Mouse (Mus musculus) mesoderm, embryonic 11.5 days (tissue): ENCODE data around the gene Hoxa10.

Experiments
- DNase-seq: peaks from one replicate; pipeline ENCODE4 v3.0.0-alpha.2; 2012; ENCODE audit warnings: low read depth, low spot score

The Hoxa10 gene

DNA sequence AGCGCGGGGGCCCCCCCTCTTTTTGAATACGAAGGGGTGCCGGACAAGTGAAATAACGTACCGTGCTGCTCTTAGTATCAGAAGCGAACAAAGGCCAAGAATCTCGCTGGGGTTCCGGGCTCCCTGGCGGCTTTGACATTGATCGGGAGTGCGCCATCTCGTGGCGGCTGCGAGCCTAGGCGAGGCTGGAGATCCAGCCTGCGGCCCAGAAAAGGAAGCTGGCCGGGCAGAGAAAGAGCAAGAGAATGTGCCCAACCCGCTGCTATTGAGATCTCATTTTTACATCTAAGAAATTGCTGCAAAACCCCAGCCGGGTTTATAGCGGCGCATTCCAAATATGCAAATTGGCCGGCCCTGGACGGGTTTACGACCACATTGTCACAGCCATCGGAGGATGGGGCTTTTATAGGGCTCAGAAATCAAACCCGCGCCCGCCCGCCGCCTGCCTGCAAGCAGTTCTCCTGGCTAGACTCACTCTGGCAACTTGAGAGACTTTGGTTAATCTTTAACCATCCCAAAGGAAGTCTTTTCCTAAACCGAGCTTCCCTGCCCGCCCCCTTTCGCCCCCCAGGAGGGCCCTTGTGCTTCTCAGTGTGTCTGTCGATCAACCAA lies at the start of gene Hoxa10:
Gene Hoxa10, minus strand, starts transcription at position 466 of the 612 bp plus-strand sequence.
- peak; percentile 94 for DNase-seq

DNA sequence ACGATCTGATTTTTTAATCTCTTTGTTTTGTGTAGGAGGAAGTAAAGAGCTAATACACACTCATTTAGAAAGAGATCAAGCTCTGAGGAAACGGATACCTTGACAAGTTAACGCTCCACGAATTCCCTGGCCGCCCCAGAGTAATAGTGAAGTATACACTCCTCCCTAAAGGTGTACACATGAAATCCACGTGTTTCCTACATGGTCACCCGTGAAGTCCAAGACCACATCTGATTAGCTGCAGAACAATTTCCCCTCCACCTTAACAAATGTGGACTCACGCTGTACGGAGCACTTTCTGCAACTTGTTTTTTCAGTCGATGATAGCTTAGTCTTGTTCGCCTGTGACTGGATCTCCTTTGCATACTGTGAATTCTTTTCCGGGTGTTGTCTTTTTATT lies 49.5 kb upstream of the Hoxa10 start:
- DNase-seq = no peak

DNA sequence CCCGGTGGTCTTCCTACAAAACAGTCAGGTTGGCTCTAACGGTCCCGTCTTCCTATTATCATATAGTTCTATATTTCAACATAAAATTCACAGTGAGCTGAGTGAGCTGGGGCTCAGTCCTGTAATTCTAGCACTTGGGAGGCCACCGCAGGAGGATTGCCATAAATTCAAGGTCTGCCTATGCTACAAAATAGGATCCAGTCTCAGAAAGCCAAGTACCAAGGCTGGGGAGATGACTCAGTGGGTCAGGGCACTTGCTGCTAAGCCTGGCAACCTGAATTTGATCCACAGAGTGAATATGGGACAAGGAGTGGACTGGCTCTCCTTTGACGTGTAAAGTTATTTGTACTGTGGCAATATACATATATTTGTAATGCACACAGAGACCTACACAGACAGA lies 43.2 kb upstream of the Hoxa10 start:
- no peak for DNase-seq

DNA sequence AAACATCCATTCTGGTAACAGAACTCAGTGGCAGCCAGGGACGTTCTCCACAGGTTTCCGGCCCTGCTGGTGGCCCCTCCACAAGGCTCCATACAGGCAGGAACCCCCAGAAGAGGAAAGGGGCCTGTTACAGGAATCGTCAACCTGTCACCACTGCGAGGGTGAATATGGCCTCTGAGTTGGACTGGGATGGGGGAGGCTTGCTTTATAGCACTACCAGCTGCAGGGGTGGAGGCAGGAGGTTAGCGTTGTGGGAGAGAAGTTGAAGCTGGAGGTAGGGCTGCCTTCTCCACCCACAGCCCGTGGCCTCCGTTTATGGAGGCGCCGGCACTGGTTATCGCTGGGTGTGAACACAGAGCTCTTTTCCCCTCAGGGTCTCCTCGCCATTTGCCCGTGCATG lies 40.4 kb upstream of the Hoxa10 start:
- DNase-seq = no peak

DNA sequence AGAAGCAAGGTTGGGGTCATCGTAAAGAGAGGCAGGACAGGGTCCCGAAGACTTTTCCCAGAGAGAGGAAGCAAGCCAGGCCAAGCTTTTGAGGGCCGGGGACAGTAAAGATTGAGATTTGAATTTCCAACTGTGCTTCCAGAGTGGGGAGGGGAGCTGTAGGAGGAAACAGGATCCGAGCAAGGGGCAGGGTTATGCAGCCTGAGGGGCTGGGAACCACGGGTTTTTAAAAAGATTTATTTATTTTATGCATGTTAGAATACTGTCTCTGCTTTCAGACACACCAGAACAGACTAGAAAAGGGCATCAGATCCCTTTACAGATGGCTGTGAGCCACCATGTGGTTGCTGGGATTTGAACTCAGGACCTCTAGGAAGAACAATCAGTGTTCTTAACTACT lies 36.3 kb upstream of the Hoxa10 start:
- no peak for DNase-seq

DNA sequence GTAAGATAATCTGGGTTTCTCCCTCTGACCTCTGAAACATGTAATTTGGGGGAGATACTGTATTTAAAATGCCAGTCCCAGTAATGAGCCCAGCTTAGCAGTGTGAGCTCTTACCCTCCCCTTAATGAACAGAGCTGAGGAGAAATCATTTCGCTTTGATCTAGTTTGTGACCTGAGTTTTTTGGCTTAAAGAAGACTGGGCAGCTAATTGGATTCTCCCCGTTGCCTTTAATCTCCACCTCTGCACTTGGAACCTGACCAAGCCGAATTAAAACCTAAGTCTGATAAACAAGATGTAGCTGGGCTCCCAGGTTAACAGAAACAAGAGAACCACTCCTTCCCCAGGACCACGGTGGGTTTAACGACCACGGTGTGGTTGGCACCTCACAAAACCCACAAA lies 35.7 kb upstream of the Hoxa10 start:
- no peak for DNase-seq

DNA sequence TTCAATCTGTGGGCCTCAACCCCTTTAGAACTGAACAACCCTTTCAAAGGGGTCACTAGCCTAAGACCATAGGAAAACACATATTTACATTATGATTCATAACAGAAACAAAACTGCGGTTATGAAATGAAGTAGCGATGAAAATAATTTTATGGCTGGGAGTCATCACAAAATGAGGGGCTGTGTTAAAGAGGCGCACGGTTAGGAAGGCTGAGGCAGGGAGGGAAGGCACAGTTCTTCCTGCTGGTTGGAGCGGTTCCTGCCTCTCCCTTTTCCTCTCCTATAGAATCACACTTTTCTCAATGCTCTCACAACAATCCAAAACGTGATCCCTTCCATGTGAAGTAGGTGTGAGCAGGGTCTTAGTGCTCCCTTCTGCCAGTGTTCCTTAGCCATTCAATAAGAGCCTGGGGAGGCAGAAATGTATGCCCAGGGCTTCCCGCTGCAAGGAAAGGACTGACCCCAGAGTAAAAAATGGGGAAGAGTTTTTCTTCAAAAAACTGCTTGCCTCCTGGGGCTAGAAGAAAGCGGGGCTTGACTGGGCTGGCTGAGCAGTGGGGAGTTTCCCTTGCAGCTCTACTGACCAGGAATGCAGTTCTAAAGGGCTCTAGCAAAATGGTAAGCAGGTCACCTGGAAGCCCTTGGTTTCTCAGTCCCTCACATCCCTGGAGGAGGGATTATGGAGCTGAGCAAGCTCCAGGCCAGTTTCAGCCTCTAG lies 35.1 kb upstream of the Hoxa10 start:
- no peak for DNase-seq

DNA sequence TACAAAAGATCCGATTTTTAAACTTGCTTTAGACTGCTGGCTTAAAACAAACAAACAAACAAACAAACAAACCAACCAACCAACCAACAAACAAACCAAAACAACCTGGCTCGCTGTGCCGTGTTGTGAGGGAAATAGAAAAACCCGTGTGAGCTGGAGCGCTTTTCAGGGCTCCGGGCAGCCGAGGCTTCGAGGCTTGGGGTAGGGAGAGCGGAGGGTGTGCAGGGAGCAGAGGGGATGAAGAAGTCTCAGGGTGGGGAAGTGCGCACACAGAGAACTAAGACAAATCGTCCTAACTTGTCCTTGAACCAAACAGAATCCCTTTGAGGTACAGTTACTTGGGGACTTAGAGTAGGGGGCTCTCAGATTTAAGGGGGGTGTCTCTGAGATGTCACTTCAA lies 33.9 kb upstream of the Hoxa10 start:
- DNase-seq = no peak

DNA sequence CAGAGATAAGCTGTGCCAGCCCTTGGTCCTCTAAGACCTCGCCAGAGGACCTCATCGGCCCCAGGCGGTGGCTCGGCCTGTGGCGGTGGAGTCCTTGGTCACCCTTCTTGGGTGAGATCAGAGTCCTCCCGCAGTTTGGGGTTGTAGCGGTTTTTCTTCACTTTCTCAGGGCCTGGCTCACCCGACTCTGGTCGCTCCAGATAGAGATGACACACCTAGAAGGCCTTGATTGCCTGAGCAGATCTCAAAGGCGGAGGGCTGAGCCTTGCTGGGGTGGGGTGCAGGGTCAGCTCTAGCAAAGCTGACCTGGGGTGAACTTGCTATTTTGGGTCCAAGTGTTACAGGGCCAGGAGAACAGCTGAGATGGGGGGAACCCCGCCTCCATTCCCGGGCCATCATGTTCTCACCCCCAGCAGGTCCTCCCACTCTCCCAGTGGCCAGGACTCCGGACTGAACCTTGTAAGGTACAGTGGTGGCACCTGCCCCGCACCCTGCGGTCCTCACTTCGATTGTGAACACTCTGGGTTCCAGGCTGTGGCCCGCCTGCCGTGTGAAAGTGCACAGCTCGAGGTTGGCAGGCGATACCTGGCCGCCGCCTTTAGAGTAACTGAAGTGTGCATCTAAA lies 33.1 kb upstream of the Hoxa10 start:
- no peak for DNase-seq

DNA sequence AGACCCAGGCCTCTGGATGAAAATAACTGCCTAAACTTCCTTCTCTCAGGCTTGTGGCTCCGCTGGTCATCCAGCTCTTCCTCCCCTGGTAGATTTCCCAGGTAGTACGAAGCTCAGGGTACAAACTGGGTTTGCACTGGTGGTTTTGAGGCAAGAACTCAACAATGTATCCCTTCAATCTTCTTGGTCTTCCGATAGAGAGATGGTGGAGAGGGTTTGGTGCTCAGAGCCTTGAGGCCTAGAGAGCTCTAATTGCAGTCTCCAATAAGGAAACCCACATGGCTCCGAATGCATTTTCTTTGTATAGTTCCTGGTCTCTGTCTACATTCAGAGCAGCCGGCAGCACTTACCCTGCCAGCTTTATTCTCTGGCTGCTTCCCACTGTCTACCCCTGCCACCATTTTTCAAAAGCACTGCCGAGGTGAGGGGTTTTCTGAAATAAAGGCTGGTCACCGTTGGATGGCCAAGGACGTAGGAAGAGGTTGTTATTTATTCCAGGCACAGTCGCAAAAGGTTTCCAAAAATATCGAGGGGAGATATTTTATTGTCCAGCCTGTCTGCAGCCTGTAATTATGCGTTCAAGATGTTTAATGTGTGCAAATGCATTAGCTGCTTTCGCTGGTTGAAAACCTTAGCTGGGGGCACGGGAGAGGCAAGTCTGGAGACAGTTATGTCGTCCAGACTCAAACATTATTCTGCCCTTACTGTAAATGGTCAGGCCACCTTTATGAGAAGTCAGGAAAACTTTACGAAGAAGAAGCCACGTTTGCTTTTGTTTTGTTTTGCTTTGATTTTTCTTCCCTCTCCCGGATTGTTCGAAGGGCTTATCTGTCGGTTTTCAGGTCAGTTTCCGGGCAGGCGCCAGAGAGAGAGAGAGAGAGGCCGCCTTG lies 32.4 kb upstream of the Hoxa10 start:
- DNase-seq = no peak

DNA sequence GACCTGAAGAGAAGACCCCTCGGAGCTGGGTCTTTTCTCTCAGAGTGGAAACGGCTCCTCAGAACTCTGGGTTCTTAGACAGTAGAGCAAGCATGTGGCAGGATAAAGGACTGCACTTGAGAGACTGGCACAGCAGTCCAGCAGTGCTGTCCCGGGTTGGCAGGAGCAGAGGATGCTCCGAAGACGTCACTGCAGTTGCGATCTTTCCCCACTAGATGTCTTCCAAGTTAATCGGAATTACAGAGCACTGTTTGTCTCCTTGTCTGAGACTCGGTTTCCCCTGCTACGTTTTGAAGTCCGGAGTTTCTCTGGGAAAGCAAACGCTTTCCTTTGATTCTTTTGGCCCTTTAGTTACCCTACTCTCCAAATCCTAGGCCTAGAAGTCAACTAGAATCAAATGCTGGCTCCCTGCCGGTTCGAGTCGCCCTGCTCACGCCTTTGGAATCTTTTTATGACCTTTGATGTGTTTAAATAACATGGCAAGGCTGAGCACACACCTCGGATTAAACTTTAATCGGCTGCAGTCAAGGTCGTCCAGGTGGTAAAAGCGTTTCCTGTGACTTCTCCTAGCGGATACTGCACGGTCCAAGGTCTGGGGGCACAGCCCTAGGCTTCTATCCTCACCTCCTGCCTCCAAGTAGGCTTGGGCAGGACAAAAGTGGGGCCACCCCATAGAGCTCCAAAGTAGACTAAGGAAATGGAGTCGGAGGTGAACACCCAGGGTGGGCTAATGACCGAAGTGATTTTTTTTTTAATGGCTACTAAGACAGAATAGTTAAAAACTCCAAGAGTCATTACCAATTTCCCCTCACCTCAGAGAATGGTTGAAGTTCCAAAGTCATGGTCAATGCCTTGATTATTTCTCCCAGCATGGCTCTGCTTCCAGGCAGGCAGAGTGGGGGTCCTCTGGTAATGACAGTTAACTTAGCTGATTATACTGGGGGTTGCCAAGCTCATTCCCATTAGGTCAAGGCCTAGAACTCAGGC lies 30.1 kb upstream of the Hoxa10 start:
- DNase-seq = no peak

DNA sequence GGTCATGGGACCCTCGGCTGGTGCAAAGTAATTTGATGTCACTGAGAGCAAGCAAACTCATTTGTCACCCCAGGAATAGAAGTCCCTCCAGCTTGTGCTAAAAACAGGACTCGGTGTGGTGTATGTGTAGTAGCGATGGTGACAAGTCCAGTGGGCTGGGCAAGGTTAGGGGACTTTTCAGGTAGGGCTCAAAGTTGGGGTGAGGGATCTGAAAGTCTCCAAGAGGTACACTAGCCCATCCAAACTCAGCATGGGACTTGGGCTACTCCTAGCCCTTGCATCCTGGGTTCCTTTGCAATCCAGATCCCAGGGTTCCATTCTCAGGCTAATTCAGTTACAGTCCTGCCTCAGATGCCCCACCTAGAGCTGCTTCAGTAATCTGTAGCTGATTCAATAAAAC lies 28.1 kb upstream of the Hoxa10 start:
- DNase-seq = no peak

DNA sequence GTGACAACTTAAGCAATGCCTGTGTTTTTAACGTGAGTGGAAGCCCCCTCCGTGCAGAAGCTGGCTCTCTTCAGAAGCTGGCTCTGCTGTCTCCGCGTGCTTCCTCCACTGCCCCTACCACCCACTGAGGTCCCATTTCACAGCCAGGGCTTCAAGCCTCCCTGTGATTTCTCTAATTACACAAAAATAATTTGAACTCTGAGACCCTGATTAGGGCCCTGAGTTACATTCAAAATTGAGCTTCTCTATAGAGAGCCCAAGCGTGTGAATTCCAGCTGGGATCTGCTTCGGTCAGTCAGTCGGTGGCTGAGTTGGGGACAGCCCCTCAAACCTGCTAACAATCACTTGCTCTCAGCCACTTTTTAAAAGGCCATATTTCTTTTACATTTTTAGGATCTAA lies 27.7 kb upstream of the Hoxa10 start:
- DNase-seq = no peak

DNA sequence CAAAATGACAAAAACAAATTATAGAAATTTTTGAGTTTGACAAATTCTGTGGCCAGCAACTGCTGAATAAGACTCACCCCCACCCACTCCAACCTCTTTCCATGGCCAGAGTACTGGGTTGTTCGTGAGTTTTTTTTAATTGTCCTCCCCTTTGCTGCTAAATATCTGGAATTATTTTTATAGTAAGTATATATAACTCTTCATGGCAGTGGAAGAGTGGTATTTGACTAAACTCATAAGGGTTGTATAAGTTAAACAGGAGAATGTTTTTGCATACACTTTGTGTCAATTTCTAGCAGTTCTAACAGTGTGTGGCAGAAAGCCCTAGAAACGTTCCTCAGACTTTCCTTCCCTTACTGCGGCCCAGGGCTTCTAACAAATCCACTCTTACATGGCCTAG lies 27.0 kb upstream of the Hoxa10 start:
- DNase-seq = no peak

DNA sequence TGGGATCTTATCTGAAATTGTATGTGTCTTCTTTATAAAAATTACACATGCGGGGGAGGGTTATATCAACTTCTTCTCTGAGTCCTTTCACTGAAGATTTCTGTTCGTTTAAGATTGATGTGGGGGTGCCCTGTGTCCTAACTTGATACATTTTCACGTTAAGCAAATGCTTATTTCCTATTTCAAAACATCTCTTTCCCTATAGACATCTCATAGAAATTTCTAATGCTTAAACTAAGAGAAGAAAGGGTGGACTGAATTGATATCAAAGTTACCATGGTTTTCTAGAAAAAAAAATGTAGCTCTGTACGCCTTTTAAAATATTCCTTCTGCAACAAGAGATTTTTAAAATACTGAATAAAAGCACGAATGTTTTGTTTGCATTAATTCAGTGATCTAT lies 26.6 kb upstream of the Hoxa10 start:
- DNase-seq = no peak

DNA sequence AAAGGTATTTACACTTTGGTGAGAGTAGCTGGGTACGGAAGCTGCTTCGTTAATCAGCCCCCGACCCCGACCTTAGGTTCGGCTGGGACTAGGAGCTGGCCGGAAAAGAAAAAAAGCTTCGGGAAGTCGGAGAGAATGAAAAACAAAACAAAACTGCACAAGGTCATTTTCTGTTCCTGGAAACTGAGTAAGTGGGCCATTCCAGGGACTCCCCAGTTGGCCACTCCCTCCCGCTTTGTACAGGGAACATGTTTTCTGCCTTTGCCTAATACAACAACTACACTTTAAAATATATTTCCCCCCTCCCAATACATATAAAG lies 26.0 kb upstream of the Hoxa10 start:
- no peak for DNase-seq

DNA sequence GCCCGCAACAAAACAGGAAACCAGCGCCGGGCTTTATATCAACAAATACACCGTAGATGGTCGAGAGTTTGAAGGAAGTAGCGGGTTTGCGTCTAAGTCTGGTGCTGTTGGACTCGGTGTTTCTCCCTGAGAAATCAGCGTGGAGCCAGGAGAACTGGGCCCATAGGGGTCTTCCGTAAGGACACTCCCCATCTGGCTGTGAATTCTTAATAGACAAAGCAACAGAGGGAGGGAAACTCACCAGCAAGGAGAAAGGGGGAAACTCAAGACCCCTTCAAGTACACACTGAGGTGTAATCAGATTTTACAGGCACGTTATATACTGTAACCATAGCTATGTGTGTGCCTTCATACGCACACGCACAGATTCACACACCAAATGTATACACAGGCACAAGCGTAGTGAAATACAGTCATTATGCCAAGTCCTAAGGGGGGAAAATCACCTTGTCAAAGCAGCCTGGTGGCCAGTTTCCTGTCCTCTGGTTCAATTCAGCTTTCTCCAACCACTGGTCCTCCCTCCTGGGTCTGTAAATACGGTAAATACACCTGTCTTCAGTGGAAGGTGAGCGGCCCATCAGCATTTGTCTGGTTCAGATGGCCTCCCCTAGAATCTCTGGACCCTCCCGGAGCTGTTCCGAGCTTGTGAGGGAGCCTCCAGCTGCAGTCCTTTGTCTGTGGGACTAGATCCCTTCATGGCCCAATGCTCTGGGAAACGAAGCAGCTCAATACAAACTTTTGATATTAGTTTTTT lies 25.4 kb upstream of the Hoxa10 start:
- DNase-seq = no peak

DNA sequence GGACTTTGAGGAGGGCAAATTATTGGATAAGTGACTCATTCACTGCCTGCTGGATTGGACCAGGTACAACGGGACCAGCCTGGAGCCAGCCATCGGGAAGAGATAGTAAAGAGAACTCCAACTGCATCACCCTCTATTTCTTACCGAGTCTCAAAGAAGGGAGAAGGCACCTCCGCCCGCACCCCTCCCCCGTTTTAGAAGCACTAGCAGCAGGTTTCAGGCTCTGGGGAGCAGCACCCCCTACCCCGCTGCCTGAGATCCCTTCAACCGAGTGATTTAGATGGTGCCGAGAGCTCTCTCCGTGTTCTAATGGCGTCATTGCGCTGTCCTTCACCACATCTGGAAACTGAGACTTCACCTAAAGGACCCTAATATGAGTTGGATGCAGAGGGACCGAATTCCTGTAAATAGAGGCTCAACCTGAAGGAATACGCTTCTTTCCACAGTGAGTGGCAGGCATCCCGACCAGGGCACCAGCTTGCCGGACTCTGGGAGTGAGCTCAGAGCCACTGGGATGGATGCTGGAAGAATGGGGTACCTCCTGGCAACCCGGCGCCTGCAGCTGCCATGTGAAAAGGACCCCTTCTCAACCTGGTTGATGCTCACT lies 24.8 kb upstream of the Hoxa10 start:
- DNase-seq = no peak

DNA sequence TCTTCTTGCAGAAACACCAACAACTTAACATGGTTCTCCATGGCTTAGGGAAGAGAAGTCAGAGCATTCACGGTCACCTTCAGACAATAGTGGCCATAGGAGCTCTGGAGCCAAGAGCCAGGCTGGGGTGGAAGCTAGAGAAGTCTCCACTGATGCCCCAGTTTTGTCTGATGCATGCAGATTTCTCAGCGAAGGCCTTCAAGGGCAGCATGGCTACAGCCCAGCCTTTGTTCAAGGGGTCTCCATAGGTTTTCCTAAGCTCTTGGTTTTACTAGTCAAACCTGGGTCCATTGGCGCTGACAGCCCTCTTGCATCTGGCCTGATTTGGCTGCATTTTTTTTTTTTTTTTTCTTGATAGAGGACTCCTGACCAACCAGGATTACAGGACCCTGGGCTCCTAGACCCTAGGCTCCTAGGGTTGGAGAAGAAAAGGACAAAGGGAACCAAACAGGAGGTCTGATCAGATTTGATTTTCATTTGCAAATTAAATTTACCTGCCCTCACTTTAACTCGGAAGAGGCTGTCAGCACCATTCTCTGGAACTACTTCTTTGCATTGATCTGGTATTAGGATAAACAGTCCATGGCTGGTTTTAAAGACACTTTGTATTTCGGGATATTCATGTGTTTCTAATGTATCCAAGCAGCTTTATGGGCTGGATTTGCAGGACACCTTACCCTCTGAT lies 23.6 kb upstream of the Hoxa10 start:
- no peak for DNase-seq

DNA sequence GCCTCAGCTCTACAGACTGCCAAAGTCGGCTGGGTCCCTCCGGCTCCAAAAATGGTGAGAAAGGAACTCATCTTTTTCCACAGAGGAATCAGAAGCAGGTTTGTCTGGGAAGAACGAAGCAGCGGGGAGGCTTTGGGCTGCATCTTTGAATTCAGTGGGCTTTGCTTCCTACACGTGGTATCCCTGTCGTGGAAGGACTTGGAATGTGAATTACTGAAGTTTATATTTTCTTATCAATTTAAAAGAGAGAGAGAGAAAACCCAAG lies 22.6 kb upstream of the Hoxa10 start:
- no peak for DNase-seq
